Mouse (Mus musculus): Measurements from ENCODE around the gene Gm10334. TPM values are rescaled to one million over a fixed set of nuclear protein-coding genes. Genes with fewer than 3 reads are reported as not detected.

The Gm10334 gene
- polyA plus RNA-seq (2012; ENCODE audit: low replicate concordance) = not detected in 2 replicates

GRCm38 (mm10) chr6:41446045-41446444 is at the start of gene Gm10334:
Gm10334 (minus strand) TSS chr6:41446145.

DNA sequence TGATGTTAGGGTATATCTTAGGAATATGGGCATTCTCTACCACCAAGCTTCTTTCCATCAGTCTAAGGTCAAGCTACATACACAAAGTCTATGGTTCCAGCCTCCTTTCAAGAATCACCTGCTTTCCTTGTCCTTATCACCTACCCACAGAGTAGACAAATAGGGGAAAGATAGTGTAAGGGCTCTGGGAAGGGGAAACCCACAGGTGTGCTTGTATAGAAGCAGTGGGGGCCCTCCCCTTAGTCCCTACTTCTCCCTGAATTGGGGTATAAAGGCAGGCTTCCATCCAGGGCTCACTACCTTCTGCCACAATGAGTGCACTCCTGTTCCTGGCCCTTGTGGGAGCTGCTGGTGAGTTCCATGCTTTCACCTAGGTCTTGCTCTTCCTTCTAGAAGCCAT is 12.7 kb upstream of the Gm10334 start, which contains the start of gene Prss1:
TSS of gene Prss1 (plus strand) at position 301 of the 400 bp plus-strand sequence.

Other genes with a start within 250 kb of the Gm10334 start
- not detected in 2 replicates for gene Try4, start 143.9 kb downstream of the Gm10334 start, polyA plus RNA-seq (2012; ENCODE audit: low replicate concordance)
- gene Try5, start 129.3 kb downstream of the Gm10334 start, polyA plus RNA-seq (2012; ENCODE audit: low replicate concordance) = not detected in 2 replicates
- not detected in 2 replicates for gene Try10, start 92.0 kb downstream of the Gm10334 start, polyA plus RNA-seq (2012; ENCODE audit: low replicate concordance)
- not detected in 2 replicates for gene Prss3, start 68.5 kb downstream of the Gm10334 start, polyA plus RNA-seq (2012; ENCODE audit: low replicate concordance)
- not detected in 2 replicates for gene Gm5771, start 53.8 kb downstream of the Gm10334 start, polyA plus RNA-seq (2012; ENCODE audit: low replicate concordance)
- gene Prss1, start 12.8 kb upstream of the Gm10334 start, polyA plus RNA-seq (2012; ENCODE audit: low replicate concordance) = not detected in 2 replicates
- not detected in 2 replicates for gene Prss2, start 75.6 kb upstream of the Gm10334 start, polyA plus RNA-seq (2012; ENCODE audit: low replicate concordance)
- gene Ephb6, start 159.3 kb upstream of the Gm10334 start, polyA plus RNA-seq (2012; ENCODE audit: low replicate concordance) = 1.2 and 8.3 TPM in 2 replicates
- gene Trpv6, start 190.3 kb upstream of the Gm10334 start, polyA plus RNA-seq (2012; ENCODE audit: low replicate concordance) = not detected in 2 replicates
- gene Trpv5, start 234.6 kb upstream of the Gm10334 start, polyA plus RNA-seq (2012; ENCODE audit: low replicate concordance) = 0.05 TPM in 1 of 2 replicates, not detected in the other
- not detected in 2 replicates for gene Llcfc1, start 238.3 kb upstream of the Gm10334 start, polyA plus RNA-seq (2012; ENCODE audit: low replicate concordance)

Data from leukemia stem cell, adult 10-12 weeks (primary cell).